Mouse (Mus musculus) ES-Bruce4 (cell line): ENCODE results near the gene Il10. TPM values are rescaled to one million over a fixed set of nuclear protein-coding genes. Genes with fewer than 3 reads are reported as not detected.

Experiments
- H3K27ac ChIP-seq: 2 replicates; pipeline ENCODE4 v1.5.1; 2012; ENCODE audit warnings: low read length, inconsistent platforms; ENCODE audit not compliant: insufficient read depth
- H3K27me3 ChIP-seq: 2 replicates; pipeline ENCODE4 v1.6.1; 2012; ENCODE audit warnings: mild to moderate bottlenecking, low read length, inconsistent platforms; ENCODE audit not compliant: control insufficient read depth, poor library complexity, insufficient read depth, severe bottlenecking
- H3K36me3 ChIP-seq: 2 replicates; pipeline ENCODE4 v1.6.1; 2012; ENCODE audit warnings: inconsistent platforms, mild to moderate bottlenecking, low read length, moderate library complexity; ENCODE audit not compliant: control insufficient read depth, poor library complexity, insufficient read depth, severe bottlenecking
- H3K4me1 ChIP-seq: one replicate; pipeline ENCODE4 v1.8.1; 2011; ENCODE audit warnings: low read length; ENCODE audit not compliant: control insufficient read depth, insufficient read depth
- H3K4me3 ChIP-seq: 2 replicates; pipeline ENCODE4 v1.5.1; 2011; ENCODE audit warnings: low read depth, mild to moderate bottlenecking, low read length
- H3K9ac ChIP-seq: 2 replicates; pipeline ENCODE4 v1.6.1; 2012; ENCODE audit warnings: low read depth, mild to moderate bottlenecking, inconsistent platforms; ENCODE audit not compliant: poor library complexity, severe bottlenecking
- H3K9me3 ChIP-seq: replicated peaks from 2 replicates; pipeline ENCODE4 v1.6.1; 2012; ENCODE audit warnings: mild to moderate bottlenecking, low read length, inconsistent platforms; ENCODE audit not compliant: control insufficient read depth, poor library complexity, insufficient read depth, severe bottlenecking
- CTCF ChIP-seq: IDR thresholded peaks from one replicate; pipeline ENCODE4 v1.8.1; 2011; ENCODE audit warnings: low read depth, low read length
- EP300 ChIP-seq: IDR thresholded peaks from 2 replicates; pipeline ENCODE4 v1.6.1; 2011; ENCODE audit warnings: low read depth, low read length; ENCODE audit not compliant: insufficient read depth
- POLR2A ChIP-seq: IDR thresholded peaks from one replicate; pipeline ENCODE4 v1.8.1; 2011; ENCODE audit warnings: low read length; ENCODE audit not compliant: insufficient read depth
- polyA plus RNA-seq: library from polyadenylated mRNA; stranded (reverse); fragments of >200 nt; gene quantifications from 2 replicates; pipeline ENCODE4 v1.2.4, GENCODE M21; 2011; ENCODE audit warnings: low read depth; ENCODE audit not compliant: missing spikeins, insufficient read depth, insufficient read length

Il10 gene
- polyA plus RNA-seq, 1 experiment, result not detected

GRCm38 (mm10) chr1:130999708-131000107 is 19.9 kb upstream of the Il10 start:
- Histone ChIP-seq H3K9ac (no peak overlapping the region), H3K4me3 (no peak overlapping the region), H3K27me3 (no peaks in the 10 kb centered on the region), H3K27ac (no peak overlapping the region), H3K36me3 (no peaks in the 10 kb centered on the region), H3K4me1 (no peaks in the 10 kb centered on the region), H3K9me3 (no peaks in the 10 kb centered on the region)
- TF ChIP-seq CTCF (no peak), POLR2A (no peak), EP300 (no peak)

GRCm38 (mm10) chr1:131000296-131000695 is 19.3 kb upstream of the Il10 start:
- no peak for TF ChIP-seq POLR2A
- no peak for TF ChIP-seq EP300
- TF ChIP-seq CTCF, result no peak
- Histone ChIP-seq H3K4me3 (no peak overlapping the region), H3K27ac (no peak overlapping the region), H3K9ac (no peak overlapping the region), H3K9me3 (no peaks in the 10 kb centered on the region), H3K27me3 (no peaks in the 10 kb centered on the region), H3K36me3 (no peaks in the 10 kb centered on the region), H3K4me1 (no peaks in the 10 kb centered on the region)

GRCm38 (mm10) chr1:131002561-131002960 is 17.1 kb upstream of the Il10 start:
- no peaks in the 10 kb centered on the region for H3K4me1 ChIP-seq
- no peaks in the 10 kb centered on the region for H3K9me3 ChIP-seq
- H3K4me3 ChIP-seq, result no peak overlapping the region
- no peaks in the 10 kb centered on the region for H3K36me3 ChIP-seq
- no peaks in the 10 kb centered on the region; the same call in 1 of the 2 replicates for H3K27me3 ChIP-seq
- TF ChIP-seq CTCF (no peak), POLR2A (no peak), EP300 (no peak)
- no peak overlapping the region for H3K9ac ChIP-seq
- no peak overlapping the region for H3K27ac ChIP-seq

GRCm38 (mm10) chr1:131003037-131003922 is 16.4 kb upstream of the Il10 start:
- no peaks in the 10 kb centered on the region for H3K9me3 ChIP-seq
- no peaks in the 10 kb centered on the region; the same call in 1 of the 2 replicates for H3K27me3 ChIP-seq
- no peak for TF ChIP-seq CTCF
- TF ChIP-seq POLR2A, result no peak
- TF ChIP-seq EP300, result no peak
- no peaks in the 10 kb centered on the region for H3K36me3 ChIP-seq
- H3K4me1 ChIP-seq, result no peaks in the 10 kb centered on the region
- H3K9ac ChIP-seq, result no peak overlapping the region
- H3K27ac ChIP-seq, result no peak overlapping the region
- no peak overlapping the region for H3K4me3 ChIP-seq

- Histone ChIP-seq H3K4me1 (no peaks in the 10 kb centered on the region), H3K27me3 (no peaks in the 10 kb centered on the region; the same call in 1 of the 2 replicates), H3K36me3 (no peaks in the 10 kb centered on the region), H3K4me3 (no peak overlapping the region), H3K9me3 (no peaks in the 10 kb centered on the region), H3K9ac (no peak overlapping the region), H3K27ac (no peak overlapping the region)
- TF ChIP-seq POLR2A, result no peak
- TF ChIP-seq CTCF, result no peak
- no peak for TF ChIP-seq EP300
Measured at GRCm38 (mm10) chr1:131006069-131006468, 13.6 kb upstream of the Il10 start.
